Mouse (Mus musculus) urinary bladder, postnatal 10 days (tissue): ENCODE measurements around the gene Cyb5r1.

Experiments used
- DNase-seq: peaks from one replicate; pipeline ENCODE4 v3.0.0; 2022; ENCODE audit warnings: low spot score

Cyb5r1 gene

DNA sequence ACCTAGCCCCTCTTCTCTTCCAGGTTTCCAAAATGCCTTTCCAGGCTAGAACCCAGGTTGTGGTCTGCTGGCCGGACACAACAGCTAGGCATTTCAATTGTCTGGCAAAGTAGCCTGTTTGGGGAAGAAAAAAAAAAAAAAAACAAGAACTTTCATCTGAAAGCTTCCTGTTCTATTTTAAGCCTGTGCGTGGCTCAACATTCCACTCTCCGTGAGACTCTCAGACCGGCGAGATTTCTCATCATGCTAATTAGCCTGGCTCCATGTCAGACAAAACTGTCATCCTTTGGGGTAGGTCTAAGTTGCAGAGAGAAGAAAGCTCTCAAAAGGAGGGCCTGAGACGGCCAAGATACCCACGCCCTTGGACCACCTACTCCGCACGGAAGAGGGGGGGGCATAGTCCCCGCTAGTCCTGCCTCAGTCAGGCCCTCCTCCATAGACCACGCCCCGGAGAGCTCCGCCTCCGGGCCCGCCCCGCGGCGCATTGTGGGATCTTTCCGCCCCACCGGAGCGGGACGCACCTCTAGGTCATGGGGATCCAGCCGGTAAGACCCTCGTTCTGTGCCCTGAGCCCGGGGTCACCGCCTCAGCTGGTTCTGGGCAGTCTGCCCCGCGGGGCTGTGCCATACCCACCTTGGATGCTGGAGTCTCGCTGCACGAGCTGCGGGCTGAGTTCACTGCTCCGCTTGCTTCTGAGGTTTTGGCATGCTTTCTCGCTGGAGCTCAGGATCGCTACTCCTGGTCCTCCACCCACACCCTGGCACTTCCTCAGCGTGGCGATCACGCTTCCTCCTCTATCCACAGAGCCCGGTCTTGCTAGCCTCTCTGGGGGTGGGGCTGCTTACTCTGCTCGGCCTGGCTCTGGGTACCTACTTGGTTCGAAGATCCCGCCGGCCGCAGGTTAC, at the start of gene Cyb5r1:
Gene Cyb5r1, plus strand, starts transcription at position 51 of the 905 bp plus-strand sequence.
- no peak for DNase-seq

- DNase-seq, result no peak
Observed at GRCm38 (mm10) chr1:134357461-134357860, 47.9 kb upstream of the Cyb5r1 start.

GRCm38 (mm10) chr1:134360656-134361055, 44.7 kb upstream of the Cyb5r1 start:
- no peak for DNase-seq

DNA sequence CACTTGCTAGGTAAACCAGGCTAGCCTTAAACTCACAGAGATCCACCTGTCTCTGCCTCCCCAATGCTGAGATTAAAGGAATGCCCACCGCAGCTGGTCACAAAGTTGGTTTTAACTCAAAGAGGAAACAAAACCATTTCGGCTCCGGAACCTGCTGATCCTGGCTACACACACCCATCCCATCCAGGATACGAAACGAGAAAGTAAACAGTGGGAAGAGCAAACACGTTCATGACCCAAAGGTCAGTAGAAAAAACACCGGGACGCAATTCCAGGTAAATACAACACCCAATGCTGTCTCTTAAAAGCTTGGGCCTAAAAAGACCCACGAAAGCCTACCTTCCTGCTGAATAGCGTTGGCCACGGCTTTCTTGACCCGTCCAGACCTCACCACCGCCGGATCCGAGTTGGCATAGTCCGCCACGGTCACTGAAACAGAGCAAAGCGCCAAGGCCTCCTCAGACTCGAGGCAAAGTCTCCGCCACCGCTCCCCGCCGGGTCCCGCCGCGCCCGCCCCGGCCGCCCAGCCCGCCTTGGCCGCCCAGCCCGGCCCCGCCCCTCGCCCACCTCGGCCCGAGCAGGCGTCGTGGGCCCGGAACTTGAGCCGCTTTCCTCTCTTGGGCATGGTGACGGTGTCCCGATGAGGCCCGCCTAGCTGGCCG, 44.0 kb upstream of the Cyb5r1 start:
- DNase-seq, result no peak

DNA sequence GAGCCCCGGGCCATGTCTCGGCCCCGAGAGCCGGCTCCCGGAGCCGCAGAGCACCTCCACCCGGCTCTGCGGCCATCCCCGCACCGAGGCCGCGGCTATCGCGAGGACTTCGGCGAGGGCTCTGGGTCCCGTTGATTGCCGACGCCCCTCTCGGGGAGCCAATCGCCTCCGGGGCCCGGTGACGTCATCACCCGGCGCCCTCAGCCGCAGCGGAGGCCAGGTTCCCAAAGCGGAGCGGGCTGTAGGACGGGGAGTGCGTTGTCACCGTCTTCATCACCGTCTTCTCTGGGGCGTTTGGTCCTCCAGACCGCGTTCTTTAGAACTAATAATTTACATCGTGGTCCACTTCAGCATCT, 43.5 kb upstream of the Cyb5r1 start, which contains the start of gene Tmem183a:
Gene Tmem183a, minus strand, starts transcription at position 123 of the 356 bp plus-strand sequence.
- peak; percentile 90 for DNase-seq

DNA sequence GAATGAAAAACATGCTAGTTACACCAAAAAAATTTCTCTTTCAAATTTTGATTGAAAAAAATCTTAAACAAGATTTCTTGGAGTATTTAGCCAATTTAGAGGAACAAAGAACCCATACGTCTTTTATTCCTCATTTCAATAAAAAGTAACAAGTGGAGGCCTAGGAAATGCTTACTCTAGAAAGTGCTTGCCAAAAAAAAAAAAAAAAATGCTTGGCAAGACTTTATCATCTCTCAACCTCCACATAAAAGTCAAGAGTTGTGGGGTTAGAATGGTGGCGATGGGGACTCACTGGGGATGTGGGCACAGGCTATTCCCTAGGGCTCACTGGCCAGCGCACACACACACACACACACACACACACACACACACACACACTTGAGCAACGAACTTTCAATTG, 42.2 kb upstream of the Cyb5r1 start:
- DNase-seq, result no peak

DNA sequence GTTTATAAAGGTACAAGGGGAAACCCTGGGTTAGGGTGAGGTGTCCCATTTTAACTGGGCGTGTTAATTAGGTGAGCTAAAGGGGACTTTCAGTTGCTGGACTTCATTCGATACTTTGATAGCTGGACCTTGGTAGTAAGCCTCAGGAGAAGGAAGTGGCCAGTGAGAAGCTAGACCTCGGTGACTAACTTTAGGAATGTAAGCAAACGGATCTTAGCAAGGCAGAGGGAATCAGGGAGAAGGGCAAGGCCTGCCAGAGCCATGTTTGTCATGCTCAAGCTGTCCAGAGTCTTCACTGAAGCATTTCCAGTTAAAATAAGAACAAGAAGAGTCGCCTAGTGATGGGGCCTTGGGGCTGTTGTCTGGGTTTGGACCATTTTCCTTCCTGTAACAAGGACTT, 39.9 kb upstream of the Cyb5r1 start:
- DNase-seq, result no peak

DNA sequence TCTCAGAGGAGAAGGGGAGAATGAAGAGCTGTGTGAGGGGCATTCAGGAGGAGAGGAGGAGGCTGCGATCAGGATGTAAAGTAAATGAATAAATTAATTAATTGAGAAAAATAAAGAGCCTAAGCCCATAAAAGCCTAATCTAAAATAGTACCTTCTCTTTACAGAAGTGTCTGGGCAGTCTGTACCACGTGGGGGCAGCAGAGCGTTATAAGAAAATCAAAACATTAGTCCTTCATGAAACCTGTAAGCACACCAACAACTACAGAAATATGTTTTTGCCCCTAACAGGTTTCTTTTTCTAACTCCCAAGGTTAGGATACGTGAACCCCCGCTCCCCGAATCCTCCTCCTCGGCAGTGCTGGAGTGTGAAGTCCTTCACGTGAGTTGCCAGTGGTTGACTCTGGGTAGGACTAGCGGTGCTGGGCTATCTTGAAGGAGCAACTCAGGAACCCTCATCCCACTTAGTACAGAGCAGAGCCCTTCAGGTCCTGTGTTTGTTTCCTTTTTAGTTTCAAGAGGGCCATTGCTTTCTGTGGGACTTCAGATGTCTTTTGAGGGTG, 36.5 kb upstream of the Cyb5r1 start:
- no peak for DNase-seq

GRCm38 (mm10) chr1:134374124-134374523, 31.2 kb upstream of the Cyb5r1 start:
- no peak for DNase-seq

GRCm38 (mm10) chr1:134381051-134381450, 24.3 kb upstream of the Cyb5r1 start:
- DNase-seq, result no peak

DNA sequence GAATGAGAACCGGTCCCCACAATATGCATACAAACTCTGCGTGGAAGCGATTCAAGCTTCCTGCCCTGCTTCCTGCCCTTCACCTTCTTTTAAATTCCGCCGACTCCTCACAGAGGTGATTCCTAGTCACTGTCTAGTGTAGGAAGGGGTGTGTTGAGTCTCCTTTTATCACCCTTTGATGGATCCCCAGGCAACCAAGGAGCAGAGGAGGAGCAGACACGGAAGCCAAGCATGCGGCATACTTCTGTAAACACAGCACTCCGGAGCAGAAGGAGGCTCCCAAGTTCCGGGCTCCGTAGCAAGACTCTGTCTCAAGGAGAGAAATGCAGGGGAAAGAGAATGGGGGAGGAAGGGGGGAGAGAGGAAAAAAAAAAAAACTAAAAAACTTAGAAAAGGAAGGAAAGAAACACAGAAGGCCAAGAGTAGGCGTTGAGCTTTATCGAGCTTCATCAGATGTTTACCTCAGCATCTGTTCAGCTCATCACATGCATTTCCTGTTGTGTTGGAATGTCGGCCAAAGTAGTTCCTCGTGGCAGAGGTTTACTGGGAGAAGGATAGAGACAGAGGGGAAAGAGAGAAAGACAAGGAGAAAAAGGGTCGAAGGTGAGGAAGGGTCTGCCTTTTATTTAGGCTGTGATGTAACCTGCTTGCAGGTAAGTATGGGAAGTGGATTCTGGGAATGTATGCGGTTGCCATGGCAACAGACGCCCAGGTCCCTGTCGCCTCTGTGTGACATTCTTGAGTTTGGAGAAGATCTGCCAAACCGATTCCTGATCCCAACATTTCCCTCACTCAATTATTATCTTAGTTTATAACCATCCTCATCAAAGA, 23.3 kb upstream of the Cyb5r1 start:
- no peak for DNase-seq

- DNase-seq, result no peak
Observed at GRCm38 (mm10) chr1:134384581-134384980, 20.8 kb upstream of the Cyb5r1 start.

DNA sequence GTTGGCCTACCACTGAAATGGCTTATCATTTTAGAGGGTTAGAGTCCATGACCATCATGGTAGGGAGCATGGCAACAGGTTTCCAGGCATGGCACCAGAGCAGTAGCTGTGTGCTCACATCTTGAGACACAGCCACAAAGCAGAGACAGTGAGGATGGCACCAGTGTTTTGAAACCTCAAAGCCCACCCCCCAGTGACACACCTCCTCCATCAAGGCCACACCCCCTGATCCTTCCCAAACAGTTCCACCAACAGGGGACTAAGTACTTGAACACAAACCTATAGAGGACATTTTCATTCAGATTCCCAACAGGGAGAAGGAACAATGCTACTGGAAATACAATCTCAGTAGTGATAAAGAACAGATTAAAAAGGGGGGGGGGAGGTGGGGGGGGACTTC, 20.2 kb upstream of the Cyb5r1 start:
- DNase-seq, result no peak

GRCm38 (mm10) chr1:134385666-134386065, 19.7 kb upstream of the Cyb5r1 start, which contains the start of gene 4933406M09Rik:
Gene 4933406M09Rik, plus strand, starts transcription at chr1:134385940.
- DNase-seq, result no peak

GRCm38 (mm10) chr1:134393827-134394226, 11.5 kb upstream of the Cyb5r1 start:
- no peak for DNase-seq

DNA sequence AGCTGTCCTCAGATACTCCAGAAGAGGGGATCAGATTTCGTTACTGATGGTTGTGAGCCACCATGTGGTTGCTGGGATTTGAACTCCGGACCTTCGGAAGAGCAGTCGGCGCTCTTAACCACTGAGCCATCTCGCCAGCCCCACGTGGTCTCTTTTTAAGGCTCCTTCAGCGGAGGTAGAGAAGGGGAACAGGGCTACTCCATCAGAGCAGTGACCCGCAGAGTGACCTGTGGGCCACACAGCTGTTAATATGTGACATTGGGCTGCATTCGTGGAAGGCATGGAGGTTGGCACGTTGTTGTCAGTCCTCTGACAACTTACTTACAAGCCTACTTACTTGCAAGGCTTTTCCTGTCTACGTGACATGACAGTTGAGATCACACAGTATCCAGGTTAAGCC, 7.1 kb upstream of the Cyb5r1 start:
- DNase-seq, result no peak

- no peak for DNase-seq
Observed at GRCm38 (mm10) chr1:134399735-134400134, 5.6 kb upstream of the Cyb5r1 start.

DNA sequence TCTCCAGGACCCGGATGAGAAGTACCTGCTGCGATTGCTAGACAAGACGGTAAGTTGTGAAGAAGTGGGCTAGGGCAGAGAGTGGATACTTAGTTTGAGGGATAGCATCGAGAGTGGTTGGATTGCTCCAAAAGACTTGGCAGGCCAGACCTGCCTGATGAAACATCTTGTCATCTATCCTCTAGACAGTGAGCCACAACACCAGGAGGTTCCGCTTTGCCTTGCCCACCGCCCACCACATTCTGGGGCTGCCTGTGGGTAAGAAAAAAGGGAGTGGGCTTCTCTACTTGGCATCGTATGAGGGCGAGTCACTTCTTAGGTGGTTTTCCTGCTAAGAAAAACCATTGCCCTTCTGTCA, 1.0 kb downstream of the Cyb5r1 start:
- no peak for DNase-seq

- no peak for DNase-seq
Observed at GRCm38 (mm10) chr1:134408080-134408479, 2.7 kb downstream of the Cyb5r1 start.

DNA sequence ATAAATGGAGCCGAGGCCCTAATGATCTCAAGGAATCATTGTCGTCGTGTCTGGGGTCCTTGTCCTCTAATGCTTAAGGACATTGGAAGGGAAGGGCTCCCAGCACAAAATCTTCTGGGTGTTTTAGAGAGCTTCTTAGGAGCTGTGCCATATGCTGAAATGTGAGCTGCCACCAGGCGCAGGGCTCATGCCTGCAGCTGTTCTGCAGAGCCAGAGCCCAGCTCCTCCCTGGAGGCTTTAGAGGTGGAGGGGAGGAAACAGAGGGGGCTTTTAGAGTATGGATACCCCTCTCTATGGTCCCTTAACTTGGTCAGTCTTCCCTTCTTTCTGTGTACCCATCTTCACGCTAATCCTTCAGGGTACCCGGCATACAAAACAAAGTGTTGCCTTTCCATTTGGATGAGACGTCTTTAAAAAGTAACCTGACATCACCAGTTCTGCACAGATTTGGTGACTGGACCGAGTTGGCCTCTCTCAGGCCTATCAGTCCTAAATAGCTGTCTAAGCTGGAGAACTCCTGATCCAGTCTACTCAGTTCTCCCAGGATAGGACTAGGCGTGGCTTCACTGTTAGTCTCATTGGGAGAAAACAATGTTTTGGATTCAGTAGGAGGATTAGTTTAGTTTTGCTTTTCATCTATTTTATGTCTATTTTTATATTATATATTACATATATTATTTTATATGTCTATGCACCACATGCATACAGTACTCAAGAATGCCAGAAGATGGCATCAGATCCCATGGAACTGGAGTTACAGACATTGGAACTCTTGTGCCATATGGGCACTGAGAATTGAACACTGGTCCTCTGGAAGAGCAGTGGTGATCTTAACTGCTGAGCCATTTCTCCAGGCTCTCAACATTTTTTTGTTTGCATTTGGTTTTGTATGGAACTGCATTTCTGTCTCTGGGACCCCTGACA, 6.6 kb downstream of the Cyb5r1 start:
- no peak for DNase-seq

GRCm38 (mm10) chr1:134414038-134414437, 8.7 kb downstream of the Cyb5r1 start:
- DNase-seq, result no peak
